Mouse (Mus musculus) lung, postnatal 0 days (tissue): ENCODE measurements at regions not wholly inside any gene's neighbourhood (a gene's known extent, or its start where the extent isn't known, plus 50 kb on each side); places are given as distances from the start of the nearest gene placed in this dataset.

Experiments
- CTCF ChIP-seq: IDR thresholded peaks from 2 replicates; pipeline ENCODE4 v1.5.1; 2016; ENCODE audit warnings: antibody characterized with exemption, mild to moderate bottlenecking
- EP300 ChIP-seq: IDR thresholded peaks from 2 replicates; pipeline ENCODE4 v1.6.1; 2016; ENCODE audit warnings: antibody characterized with exemption, mild to moderate bottlenecking, control low read depth

DNA sequence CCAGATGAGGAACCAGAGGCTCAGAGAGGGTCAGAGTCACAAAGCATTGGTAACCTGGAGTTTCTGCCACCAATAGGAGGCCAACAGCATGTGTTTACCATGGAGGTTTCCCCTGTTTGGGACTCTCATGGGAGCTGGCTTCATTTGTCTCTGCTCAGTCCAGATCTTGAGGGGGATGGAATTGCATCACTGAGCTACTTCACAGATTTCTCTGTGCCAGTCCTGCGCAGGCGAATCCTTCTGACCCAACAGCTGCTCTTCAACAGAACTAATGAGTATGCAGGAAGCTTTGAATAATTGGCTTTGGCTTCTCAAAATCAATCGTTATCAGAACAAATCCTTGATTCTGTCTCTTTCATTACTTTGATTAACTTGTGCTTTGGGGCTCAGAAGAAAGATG is 253.1 kb downstream of the 1810013L24Rik start:
- no peak for TF ChIP-seq CTCF
- no peak for TF ChIP-seq EP300
